Mouse (Mus musculus): ENCODE results near the gene Tubb3.
"Not testable (repeated sequence)": the region's sequence is repeated elsewhere in the genome, so short reads cannot be mapped to it uniquely, and the experiment has no call there.

DNA sequence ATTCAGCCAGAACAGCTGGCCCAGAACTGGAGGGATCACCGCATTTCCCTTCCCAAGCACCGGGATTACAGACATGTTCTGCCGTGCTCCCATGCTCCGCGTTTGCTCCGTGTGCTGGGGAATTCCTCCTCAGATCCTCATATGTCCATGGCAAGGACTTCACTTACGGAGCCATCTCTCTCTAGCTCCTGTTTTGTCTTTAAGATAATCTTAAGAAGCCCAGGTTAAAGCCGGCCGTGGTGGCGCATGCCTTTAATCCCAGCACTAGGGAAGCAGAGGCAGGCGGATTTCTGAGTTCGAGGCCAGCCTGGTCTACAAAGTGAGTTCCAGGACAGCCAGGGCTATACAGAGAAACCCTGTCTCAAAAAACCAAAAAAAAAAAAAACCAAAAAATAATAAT is 40.5 kb downstream of the Tubb3 start:
- not testable (repeated sequence) for TF ChIP-seq NANOG (IDR thresholded peaks at IDR 0.05; ENCODE audit: borderline replicate concordance, low read length); CTCF (conservative IDR thresholded peaks at IDR 0.05; ENCODE audit: low read length)

Data from E14TG2a.4 (cell line).